Mouse (Mus musculus) heart, postnatal 25 days (tissue): ENCODE data around the gene Pyy. TPM values are rescaled to one million over a fixed set of nuclear protein-coding genes. Genes with fewer than 3 reads are reported as not detected.

ENCODE experiments used
- DNase-seq: peaks from one replicate; pipeline ENCODE4 v3.0.0; 2022; ENCODE audit warnings: low spot score
- intact Hi-C: fragments of 180-260 bp; cut with DNase I; formaldehyde crosslinking; loops from one replicate; pipeline ENCODE4 v1.15.1; 2025
- total RNA-seq, 2 experiments: library from RNA; stranded (reverse); gene quantifications; 2 replicates each; pipeline ENCODE4 v1.2.3; 2021

The Pyy gene
- total RNA-seq, result not detected

DNA sequence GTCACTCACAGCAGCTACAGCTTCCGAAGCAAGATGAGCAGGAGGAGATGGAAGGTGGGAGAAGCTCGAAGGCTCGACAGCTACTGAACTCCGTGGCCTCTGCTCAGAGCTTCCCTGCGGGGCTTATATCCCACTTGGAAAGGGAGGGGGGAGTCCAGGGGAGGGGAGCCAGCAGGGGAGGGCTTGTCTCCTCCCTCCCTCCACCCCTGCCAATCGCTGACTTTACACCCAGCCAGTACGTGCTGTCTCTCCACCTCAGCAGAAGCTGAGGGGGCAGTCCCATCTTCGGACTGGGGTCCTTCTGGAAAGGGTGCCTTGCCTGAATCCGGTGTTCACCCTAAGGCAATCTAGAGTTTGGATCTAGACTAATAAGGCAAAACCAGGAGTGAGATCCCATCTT is at the start of gene Pyy:
Gene Pyy, minus strand, starts transcription at position 101 of the 400 bp plus-strand sequence.
- no peak for DNase-seq
- intact Hi-C loops, result no loop called here

DNA sequence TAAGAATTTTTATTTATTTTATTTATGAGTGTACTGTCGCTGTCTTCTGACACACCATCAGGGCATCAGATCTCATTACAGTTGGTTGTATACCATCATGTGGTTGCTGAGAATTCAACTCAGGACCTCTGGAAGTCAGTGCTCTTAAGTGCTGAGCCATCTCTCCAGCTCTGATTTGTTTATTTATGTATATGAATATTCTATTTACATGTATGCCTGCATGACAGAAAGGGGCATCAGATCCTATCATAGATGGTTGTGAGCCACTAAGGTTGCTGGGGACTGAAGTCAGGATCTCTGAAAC is 49.1 kb upstream of the Pyy start:
- intact Hi-C loops, result loop anchor here (5.0 kb wide), 1 partner anchor 111 kb away; the partner anchor contains the start of gene Asb16
- no peak for DNase-seq

DNA sequence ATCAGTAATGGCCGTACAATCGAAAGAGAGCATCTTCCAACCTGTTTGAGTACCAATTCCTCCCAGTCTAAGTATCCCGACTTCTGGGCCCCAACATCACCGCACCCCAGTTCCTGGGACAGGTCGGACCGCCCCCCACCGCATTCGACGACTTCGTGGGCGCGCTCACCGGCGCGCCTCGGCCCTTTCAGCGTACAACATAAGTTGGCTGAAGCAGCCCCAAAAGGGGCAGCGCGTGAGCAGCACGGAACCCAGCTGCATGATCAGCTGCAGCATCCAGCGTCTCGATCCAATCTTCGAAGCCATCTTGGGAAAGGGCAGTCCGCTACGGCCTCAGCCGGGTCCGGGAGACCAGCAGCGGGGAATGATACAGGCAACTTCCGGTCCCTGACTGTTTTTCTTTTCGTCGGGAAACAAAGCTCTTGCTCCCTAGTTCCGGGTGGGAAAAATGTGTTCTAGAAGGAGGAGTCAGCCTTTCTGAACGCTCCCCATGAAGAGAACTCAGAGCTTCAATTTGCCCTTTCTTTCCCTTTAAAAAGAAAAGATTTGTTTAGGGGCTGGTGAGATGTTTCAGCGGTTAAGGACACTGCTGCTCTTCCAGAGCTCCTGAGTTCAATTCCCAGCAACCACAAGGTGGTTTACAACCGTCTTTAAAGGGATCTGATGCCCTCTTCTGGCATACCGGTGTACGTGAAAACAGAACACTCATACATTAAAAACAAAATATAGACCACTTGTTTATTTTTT is 48.6 kb upstream of the Pyy start, which contains the start of gene Tmem101:
Gene Tmem101, minus strand, starts transcription at position 366 of the 747 bp plus-strand sequence.
- intact Hi-C loops, result loop anchor here (5.0 kb wide), 1 partner anchor 111 kb away; the partner anchor contains the start of gene Asb16

DNA sequence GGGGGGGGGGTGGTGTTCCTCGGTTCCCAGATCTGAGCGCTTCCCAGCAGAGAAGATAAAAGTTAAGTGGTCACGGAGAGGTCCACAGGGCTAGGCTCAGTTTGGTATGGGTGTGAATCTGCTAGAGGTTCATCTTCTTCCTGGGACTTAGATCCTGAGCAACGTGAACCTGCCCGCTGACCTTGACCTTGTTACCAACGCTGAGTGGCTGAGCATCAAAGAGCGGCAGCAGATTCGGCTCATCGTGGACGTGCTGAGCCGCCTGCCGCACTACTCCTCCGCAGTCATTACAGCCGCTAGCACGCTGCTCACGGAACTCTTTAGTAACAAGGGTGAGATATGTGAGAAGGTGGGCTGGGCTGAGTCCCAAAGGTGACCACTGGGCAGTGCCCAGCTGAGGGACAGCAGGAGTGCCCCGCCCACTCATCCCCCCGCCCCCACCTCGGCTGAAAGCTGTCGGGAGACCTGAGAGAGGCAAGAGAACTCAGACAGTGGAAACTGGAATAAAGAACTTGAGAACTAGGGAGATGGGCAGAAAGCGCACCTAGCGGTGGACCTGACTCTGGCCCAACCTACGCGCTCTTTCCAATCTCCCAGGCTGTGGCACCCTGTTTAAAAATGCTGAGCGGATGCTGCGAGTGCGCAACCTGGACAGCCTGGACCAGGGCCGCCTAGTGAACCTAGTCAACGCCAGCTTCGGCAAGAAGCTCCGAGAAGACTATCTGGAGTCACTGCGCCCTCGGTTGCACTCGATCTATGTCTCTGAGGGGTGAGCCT is 39.8 kb upstream of the Pyy start:
- intact Hi-C loops, result no loop called here
- DNase-seq, result no peak

More for the DNA sequence above, 48.6 kb upstream of the Pyy start, which contains the start of gene Tmem101:
- DNase-seq, result peak; percentile 79

DNA sequence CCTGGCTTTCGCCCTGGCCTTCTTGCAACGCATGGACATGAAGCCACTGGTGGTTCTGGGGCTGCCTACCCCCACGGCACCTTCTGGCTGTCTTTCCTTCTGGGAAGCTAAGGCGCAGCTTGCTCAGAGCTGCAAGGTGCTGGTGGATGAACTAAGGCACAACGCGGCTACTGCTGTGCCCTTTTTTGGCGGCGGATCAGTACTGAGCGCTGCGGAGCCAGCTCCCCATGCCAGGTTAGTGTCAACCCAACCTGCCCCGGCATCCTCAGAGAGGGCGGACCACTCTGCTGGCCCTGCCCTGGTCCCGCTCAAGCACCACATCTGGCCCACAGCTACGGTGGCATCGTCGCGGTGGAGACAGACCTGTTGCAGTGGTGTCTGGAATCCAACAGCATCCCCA is 38.9 kb upstream of the Pyy start:
- no peak for DNase-seq
- intact Hi-C loops, result no loop called here

DNA sequence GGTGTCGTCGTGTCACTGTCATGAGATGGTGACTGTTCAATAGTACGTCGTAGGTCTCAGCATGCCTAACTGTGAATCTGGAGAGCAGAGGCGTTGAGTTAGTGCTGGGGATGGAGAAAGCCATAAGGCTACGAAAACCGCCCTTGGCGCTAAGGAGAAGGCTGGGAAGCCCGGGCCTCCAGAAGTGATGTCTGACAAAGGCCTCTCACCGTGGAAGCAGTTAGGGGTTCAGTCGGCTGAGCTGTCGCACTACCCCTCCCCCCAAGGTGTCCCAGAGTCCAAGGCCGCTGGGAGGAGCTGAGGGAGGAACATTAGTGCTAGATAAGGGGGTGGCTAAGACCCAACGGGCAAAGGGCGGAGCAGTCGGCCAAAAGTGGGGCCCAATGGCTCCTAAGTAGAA is 38.4 kb upstream of the Pyy start:
- DNase-seq, result no peak
- intact Hi-C loops, result no loop called here

DNA sequence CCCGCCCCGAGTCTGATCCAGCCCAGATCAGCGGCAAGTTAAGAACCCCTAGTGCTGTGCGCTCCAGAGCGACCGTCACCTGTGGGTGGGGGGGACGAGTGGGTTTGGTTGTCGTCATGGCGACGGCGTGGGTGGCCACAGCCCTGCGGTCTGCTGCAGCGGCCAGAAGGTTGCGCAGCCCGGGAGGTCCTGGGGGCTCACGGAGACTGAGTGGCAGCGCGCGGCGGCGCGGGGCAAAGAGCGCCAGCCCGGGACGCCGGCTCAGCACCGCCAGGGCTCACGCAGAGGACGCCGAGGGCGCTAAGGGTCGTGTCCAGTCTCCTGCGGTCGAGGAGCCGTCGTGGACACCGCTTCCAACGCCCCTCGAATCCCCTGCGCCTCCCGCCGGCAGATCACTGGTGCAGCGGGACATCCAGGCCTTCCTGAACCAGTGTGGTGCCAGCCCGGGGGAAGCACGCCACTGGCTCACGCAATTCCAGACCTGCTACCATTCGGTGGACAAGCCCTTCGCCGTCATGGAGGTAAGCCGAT is 37.9 kb upstream of the Pyy start, which contains the start of gene Nags:
Gene Nags, plus strand, starts transcription at position 43 of the 531 bp plus-strand sequence.
- intact Hi-C loops, result no loop called here
- no peak for DNase-seq

DNA sequence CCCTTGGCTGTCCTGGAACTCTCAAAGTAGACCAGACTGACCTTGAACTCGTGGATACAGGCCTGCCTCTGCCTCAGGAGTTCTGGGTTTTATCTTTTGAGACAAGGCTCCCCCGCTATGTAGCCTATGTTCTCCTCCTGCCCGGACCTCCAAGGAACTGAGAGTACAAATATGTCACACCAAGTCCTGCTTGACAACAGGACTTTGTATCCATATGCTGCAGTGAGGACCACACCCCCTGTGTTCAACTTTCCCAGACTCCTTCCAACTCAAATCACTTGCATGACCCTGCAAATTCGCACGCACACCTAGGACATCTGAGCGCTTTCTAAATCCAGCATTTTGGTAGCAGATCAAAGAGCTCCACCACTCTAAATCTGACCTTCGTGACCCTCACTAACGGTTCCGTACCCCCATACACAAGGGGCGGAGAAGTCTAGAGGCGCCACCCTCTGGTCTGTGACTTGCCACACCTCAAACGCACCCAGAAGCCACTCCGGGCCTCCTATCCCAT is 37.4 kb upstream of the Pyy start:
- intact Hi-C loops, result no loop called here
- no peak for DNase-seq

DNA sequence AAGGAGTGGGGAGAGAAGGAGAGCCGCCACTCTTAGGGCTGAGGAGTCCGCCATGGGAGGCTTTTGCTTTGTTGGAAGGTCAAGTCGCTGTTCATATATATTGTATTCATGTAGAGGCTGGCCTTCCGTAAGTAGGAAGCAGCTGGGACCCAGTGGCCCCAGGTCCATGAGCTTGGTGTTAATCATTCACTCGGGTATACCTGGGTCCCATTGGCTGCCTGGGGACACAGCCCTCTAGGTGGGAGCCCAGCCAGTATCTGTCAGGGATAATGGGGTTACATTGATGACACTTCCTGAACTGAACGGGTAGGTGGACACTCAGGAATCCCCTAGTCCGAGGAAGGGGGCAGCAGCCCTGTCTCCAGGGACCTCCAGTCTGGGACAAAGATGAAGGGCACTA is 34.7 kb upstream of the Pyy start:
- DNase-seq, result no peak
- intact Hi-C loops, result no loop called here

DNA sequence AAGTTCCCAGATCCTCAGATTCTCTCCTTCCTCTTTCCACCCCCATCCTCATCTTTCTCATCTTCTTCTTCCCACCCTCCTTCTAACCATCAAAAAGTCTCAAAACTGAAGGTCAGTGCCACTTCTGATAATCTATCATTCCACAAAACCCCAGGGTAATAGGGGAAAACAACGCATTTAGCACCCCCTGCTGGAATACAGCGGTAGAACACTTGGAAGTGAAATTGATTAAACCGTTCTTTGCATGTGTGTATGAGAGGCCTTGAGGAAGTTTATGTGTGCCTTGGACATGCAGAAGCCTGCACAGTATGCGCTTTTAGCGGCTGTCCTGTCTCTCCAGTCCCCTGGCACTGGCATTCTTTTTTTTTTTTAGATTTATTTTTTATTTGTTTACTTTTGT is 32.9 kb upstream of the Pyy start:
- intact Hi-C loops, result no loop called here
- DNase-seq, result no peak

DNA sequence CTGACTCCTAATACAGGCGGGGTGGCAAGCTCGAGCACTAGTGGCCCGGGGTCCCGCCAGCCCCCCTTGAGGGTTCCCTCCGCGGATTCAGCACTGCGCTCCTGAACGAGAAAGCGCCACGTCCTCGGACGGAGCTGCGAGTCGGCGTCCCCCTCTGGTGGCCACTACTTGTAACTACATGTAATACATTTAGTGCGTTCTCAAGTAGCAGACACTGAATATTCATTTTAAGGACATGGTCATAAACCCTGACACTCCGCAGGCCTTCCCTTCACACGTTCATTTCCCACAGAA is 30.8 kb upstream of the Pyy start:
- intact Hi-C loops, result loop anchor here (1.0 to 5.0 kb wide), 4 partner anchors 36 to 221 kb away; partner anchors contain the start of gene Dusp3
- peak; percentile 31 for DNase-seq

DNA sequence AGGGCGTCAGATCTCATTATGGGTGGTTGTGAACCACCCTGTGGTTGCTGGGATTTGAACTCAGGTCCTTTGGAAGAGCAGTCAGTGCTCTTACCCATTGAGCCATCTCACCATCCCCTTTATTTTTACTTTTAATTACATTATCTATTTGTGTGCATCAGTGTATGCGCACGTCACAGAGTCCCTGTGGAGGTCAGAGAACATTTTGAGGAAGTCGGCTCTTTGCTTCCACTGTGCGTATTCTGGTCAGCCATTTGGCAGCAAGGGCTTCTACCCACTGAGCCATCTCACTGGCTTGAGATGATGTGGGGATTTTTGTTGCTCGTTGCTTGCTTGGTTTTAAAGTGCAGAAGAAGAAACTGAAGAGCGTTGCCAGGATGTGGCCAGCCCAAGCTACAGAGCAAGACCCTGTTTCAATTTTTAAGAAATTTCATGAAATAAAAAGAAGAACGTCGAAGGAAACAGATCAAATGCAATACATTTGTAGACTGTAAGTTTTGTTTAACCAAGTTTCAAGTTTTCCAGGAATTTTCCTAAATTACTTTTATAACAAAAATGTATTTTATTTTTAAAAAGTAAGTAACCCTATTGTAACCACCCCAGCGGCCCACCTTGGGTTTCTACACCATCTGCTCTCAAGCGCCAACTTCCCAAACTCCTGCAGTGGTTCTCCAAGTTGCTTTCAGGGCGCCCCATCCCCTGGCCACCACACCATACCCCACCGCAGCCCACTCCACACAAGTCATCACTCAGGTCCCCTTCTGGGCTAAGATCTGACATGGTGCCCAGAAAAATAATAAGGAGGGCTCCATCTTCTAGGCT is 30.2 kb upstream of the Pyy start:
- no peak for DNase-seq
- intact Hi-C loops, result loop anchor here (1.0 to 5.0 kb wide), 4 partner anchors 36 to 221 kb away; partner anchors contain the start of gene Dusp3

DNA sequence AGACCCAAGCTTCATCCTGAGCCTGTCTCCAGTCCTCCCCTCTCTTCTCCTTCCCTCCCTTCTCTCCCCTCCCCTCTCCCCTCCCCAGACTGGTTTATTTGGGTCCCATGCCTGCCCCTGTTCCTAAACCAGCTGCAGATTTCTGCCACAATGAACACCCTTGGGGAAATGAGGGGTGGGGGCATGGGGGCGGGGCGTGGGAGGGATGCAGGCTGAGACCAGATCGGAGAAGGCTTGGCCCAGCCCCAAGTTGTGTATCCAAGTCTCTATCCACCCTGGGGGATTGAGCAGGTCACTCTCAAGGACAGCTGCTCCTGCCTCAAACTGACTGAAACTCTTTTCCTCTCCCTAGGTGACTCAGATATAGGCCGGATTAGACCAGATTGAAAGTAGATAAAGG is 26.9 kb upstream of the Pyy start:
- no peak for DNase-seq
- intact Hi-C loops, result no loop called here

DNA sequence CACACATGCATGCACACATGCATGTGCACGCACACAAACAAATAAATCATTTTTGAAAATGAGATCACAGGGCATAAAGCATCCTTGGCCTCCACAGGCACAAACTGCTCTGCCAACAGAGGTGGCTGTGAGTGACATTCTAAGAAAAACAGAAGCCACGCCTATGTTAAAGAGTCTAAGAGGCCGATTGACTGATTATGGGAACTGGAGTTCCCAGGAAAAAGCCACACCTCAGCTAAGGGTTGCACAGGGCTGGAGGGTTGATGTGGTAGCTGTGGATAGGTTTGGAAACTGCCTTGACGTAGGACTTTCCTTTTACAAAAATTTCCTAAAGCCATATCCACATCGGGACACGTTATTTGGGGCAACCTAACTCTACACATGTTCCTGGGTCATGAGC is 9.8 kb upstream of the Pyy start:
- DNase-seq, result no peak
- intact Hi-C loops, result no loop called here

DNA sequence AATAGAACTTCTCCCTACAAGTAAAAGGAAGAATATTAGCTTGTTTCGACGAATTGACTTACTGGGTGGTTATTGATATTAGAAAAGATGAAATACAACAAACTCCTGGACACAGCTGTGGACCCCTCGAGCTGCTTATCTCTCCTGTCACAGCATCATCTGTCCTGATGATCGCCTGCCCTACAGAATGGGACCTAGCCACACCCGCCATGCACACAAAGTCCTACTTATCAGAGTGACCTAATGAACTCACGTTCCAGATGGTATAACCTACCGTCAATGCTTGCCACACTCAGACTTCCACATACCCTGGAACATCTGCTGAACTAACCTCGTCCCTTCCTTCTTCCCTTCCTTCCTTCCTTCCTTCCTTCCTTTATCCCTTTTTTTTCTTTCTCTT is 8.6 kb upstream of the Pyy start:
- DNase-seq, result no peak
- intact Hi-C loops, result no loop called here

DNA sequence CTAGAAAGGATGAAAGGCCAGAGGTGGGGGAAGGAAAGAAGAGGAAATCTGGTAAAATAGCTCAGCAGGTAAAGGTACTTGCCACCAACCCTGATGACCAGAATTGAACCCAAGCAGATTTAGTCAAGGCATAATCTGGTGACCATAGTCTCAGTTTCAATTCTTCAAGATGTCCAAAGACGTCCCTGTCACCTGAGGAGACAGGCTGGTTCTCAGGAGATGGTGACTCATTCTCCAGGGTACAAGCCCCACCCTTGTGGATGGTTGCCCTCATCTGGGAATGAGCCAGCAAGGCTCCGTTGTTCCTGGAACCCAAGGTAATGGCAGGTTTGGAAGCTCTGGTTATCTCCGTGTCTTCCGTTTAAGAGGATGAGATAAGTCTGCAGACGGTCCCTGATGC is 3.9 kb upstream of the Pyy start:
- intact Hi-C loops, result no loop called here

DNA sequence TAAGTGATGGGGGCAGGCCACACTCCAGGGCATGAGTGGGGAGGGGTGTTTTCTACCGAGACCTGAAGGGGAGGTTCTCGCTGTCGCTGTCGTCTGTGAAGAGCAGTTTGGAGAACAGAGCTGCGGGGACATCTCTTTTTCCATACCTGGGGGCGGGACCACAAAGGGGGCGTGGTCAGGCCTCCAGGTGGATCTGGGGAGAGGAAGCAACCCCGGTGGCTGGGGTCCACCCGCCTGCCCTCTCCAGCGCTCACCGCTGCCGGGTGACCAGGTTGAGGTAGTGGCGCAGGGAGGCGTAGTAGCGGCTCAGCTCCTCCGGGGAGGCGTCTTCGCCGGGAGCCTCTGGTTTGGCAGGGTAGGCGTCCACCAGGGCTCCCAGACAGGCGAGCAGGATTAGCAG is 721 bp downstream of the Pyy start:
- DNase-seq, result no peak
- intact Hi-C loops, result no loop called here

More for the DNA sequence above, 3.9 kb upstream of the Pyy start:
- DNase-seq, result no peak

DNA sequence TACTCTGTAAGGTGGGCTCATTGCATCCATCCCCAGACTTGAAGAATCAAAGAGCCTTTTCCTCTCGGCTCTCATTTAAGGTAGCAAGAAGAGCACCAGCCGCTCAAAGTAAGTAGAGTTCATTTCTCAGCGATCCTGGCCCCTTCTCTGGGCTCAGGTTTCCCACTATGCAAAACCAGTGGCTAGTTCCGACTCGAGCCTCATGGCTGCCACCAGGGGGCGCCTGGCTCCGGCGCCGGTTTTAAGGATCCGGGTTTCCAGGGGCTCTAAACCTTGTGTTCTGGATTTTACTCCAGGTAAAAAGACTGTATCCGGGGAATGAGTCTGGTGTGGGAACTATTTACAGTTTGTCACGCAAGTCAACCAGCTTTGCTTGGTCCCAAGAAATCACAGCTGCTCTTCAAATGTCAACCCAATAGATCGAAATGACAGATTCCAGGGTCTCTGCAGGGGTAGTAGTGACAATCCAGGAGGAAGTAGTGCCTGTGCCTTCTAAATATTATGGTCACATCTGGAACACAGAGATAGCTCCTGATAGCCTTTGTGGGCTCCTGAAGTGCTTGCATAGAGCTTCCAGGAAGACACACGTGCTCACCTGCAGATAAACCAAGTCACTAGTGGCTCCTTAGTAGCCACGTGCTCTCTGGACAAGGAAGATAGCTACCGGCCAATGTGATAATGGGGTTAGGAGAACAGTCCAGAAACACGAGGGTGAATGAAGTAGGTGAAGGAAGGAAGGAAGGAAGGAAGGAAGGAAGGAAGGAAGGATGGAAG is 5.0 kb downstream of the Pyy start:
- no peak for DNase-seq
- intact Hi-C loops, result loop anchor here (1.0 to 5.0 kb wide), 3 partner anchors 36 to 165 kb away; no protein-coding TSS in a partner anchor

DNA sequence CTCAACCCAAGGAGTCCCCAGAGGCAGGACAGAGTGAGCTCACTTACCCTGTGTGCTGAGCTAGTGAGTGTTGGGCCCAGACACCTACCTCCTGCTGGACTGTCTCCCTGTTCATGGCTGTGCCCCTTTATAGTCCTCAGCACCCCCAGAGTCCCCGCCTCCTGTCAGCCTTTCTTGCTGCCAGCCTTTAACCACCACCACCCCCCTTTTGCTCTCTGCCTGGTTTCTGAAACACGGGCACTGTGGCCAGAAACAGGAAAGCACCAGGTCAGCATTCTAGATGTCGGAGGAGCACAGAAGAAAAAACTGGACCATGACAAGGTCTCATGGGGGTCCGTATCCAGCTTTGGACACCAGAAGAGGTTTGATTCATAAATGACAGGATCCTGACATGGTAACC is 6.4 kb downstream of the Pyy start, which contains the start of gene Ppy:
Gene Ppy, minus strand, starts transcription at position 101 of the 400 bp plus-strand sequence.
- no peak for DNase-seq
- intact Hi-C loops, result loop anchor here (5.0 kb wide), 1 partner anchor 39 kb away; no protein-coding TSS in a partner anchor
